Mouse (Mus musculus): Measurements from ENCODE around the gene Psmb2. TPM values are rescaled to one million over a fixed set of nuclear protein-coding genes. Genes with fewer than 3 reads are reported as not detected.

Psmb2 gene
- total and polyA plus RNA-seq, 3 experiments = 201 to 433 TPM; not detected in 1

GRCm38 (mm10) chr4:126707439-126707826 is 30.0 kb downstream of the Psmb2 start:
- H3K9me3 ChIP-seq (replicated peaks; ENCODE audit: insufficient read depth, low read length) = no peaks in the 10 kb centered on the region
- no peak for DNase-seq (ENCODE audit: low read depth, low spot score)
- no peak overlapping the region for H3K9ac ChIP-seq (ENCODE audit: control insufficient read depth, low read depth, low read length, poor library complexity, severe bottlenecking)
- H3K4me1 ChIP-seq (ENCODE audit: control insufficient read depth in 1 of 2, insufficient read depth in 2 of 2, low read length in 2 of 2) = no peaks in the 10 kb centered on the region
- TF ChIP-seq POLR2A (IDR thresholded peaks at IDR 0.05; ENCODE audit: control insufficient read depth in 1 of 2, insufficient read depth in 1 of 2, low read depth in 1 of 2, low read length in 2 of 2, poor library complexity in 1 of 2) = no peak
- TF ChIP-seq TCF12 (IDR thresholded peaks at IDR 0.05; ENCODE audit: low read depth, low read length) = no peak
- TF ChIP-seq POLR2AphosphoS2 (IDR thresholded peaks at IDR 0.05; ENCODE audit: low read length) = no peak
- no peak for TF ChIP-seq MYB (IDR thresholded peaks at IDR 0.05; ENCODE audit: low read depth, low read length)
- no peak for TF ChIP-seq ETS1 (IDR thresholded peaks at IDR 0.05; ENCODE audit: low read depth, low read length)
- TF ChIP-seq TAL1 (IDR thresholded peaks at IDR 0.05; ENCODE audit: low read length) = no peak
- TF ChIP-seq MAX (IDR thresholded peaks at IDR 0.05; ENCODE audit: low read length) = no peak
- TF ChIP-seq ZC3H11A (IDR thresholded peaks at IDR 0.05; ENCODE audit: low read depth, low read length) = no peak
- TF ChIP-seq HCFC1 (IDR thresholded peaks at IDR 0.05; ENCODE audit: low read depth, low read length) = no peak
- H3K27me3 ChIP-seq (ENCODE audit: control insufficient read depth in 1 of 2, insufficient read depth in 2 of 2, low read length in 2 of 2) = no peaks in the 10 kb centered on the region
- no peak overlapping the region for H3K27ac ChIP-seq (ENCODE audit: control insufficient read depth, low read depth, low read length)
- no peak overlapping the region for H3K4me3 ChIP-seq (ENCODE audit: control insufficient read depth in 1 of 2, insufficient read depth in 1 of 2, low read depth in 2 of 2, low read length in 2 of 2)
- peaks cover 0 to 10% of the 10 kb centered on the region in 2 experiments; a peak in 2 of 4 replicates for H3K36me3 ChIP-seq (ENCODE audit: control insufficient read depth in 1 of 2, insufficient read depth in 2 of 2, low read length in 2 of 2)
- no peaks in the 10 kb centered on the region for H3K79me2 ChIP-seq (ENCODE audit: control insufficient read depth, insufficient read depth, low read length, poor library complexity)

GRCm38 (mm10) chr4:126732111-126732510 is 54.7 kb downstream of the Psmb2 start:
- Histone ChIP-seq H3K9ac (ENCODE audit: control insufficient read depth, low read depth, low read length, poor library complexity, severe bottlenecking) (no peak overlapping the region), H3K27me3 (ENCODE audit: control insufficient read depth in 1 of 2, insufficient read depth in 2 of 2, low read length in 2 of 2) (no peaks in the 10 kb centered on the region), H3K9me3 (replicated peaks; ENCODE audit: insufficient read depth, low read length) (no peaks in the 10 kb centered on the region)

GRCm38 (mm10) chr4:126732531-126733380 is 55.3 kb downstream of the Psmb2 start:
- no peaks in the 10 kb centered on the region for H3K36me3 ChIP-seq (ENCODE audit: control insufficient read depth in 1 of 2, insufficient read depth in 2 of 2, low read length in 2 of 2)
- H3K9me3 ChIP-seq (replicated peaks; ENCODE audit: insufficient read depth, low read length) = no peaks in the 10 kb centered on the region
- no peak for DNase-seq (ENCODE audit: low read depth, low spot score)
- H3K4me1 ChIP-seq (ENCODE audit: control insufficient read depth in 1 of 2, insufficient read depth in 2 of 2, low read length in 2 of 2) = no peaks in the 10 kb centered on the region
- H3K79me2 ChIP-seq (ENCODE audit: control insufficient read depth, insufficient read depth, low read length, poor library complexity) = no peaks in the 10 kb centered on the region
- H3K27ac ChIP-seq (ENCODE audit: control insufficient read depth, low read depth, low read length) = no peak overlapping the region
- no peak overlapping the region for H3K4me3 ChIP-seq (ENCODE audit: control insufficient read depth in 1 of 2, insufficient read depth in 1 of 2, low read depth in 2 of 2, low read length in 2 of 2)
- TF ChIP-seq CHD2 (IDR thresholded peaks at IDR 0.05; ENCODE audit: low read length) = no peak
- no peak for TF ChIP-seq USF2 (IDR thresholded peaks at IDR 0.05; ENCODE audit: borderline replicate concordance in 1 of 2, insufficient read depth in 1 of 2, low read depth in 1 of 2, low read length in 2 of 2)
- TF ChIP-seq MYB (IDR thresholded peaks at IDR 0.05; ENCODE audit: low read depth, low read length) = no peak
- TF ChIP-seq MAX (IDR thresholded peaks at IDR 0.05; ENCODE audit: low read length) = no peak
- H3K27me3 ChIP-seq (ENCODE audit: control insufficient read depth in 1 of 2, insufficient read depth in 2 of 2, low read length in 2 of 2) = no peaks in the 10 kb centered on the region
- no peak overlapping the region for H3K9ac ChIP-seq (ENCODE audit: control insufficient read depth, low read depth, low read length, poor library complexity, severe bottlenecking)

More at GRCm38 (mm10) chr4:126732111-126732510, 54.7 kb downstream of the Psmb2 start:
- no peak for TF ChIP-seq NRF1 (IDR thresholded peaks at IDR 0.05; ENCODE audit: insufficient read depth, low read depth, low read length, poor library complexity, severe bottlenecking)
- no peak for TF ChIP-seq GATA1 (IDR thresholded peaks at IDR 0.05; ENCODE audit: low read depth, low read length)
- TF ChIP-seq MXI1 (IDR thresholded peaks at IDR 0.05; ENCODE audit: low read depth, low read length) = no peak
- no peak for TF ChIP-seq POLR2A (IDR thresholded peaks at IDR 0.05; ENCODE audit: control insufficient read depth in 1 of 2, insufficient read depth in 1 of 2, low read depth in 1 of 2, low read length in 2 of 2, poor library complexity in 1 of 2)
- no peak for TF ChIP-seq ZMIZ1 (IDR thresholded peaks at IDR 0.05; ENCODE audit: low read depth, low read length)
- TF ChIP-seq JUND (IDR thresholded peaks at IDR 0.05; ENCODE audit: low read depth, low read length) = no peak
- TF ChIP-seq UBTF (IDR thresholded peaks at IDR 0.05; ENCODE audit: borderline replicate concordance, insufficient read depth, low read depth, low read length) = no peak
- no peak for TF ChIP-seq RCOR1 (IDR thresholded peaks at IDR 0.05; ENCODE audit: low read depth, low read length)
- TF ChIP-seq MEF2A (IDR thresholded peaks at IDR 0.05; ENCODE audit: extremely low read depth, insufficient replicate concordance, low read depth, low read length, poor library complexity, severe bottlenecking) = no peak
- TF ChIP-seq MAX (IDR thresholded peaks at IDR 0.05; ENCODE audit: low read length) = no peak
- no peak for TF ChIP-seq CHD2 (IDR thresholded peaks at IDR 0.05; ENCODE audit: low read length)
- H3K27ac ChIP-seq (ENCODE audit: control insufficient read depth, low read depth, low read length) = no peak overlapping the region
- H3K36me3 ChIP-seq (ENCODE audit: control insufficient read depth in 1 of 2, insufficient read depth in 2 of 2, low read length in 2 of 2) = no peaks in the 10 kb centered on the region
- no peaks in the 10 kb centered on the region for H3K79me2 ChIP-seq (ENCODE audit: control insufficient read depth, insufficient read depth, low read length, poor library complexity)
- DNase-seq (ENCODE audit: low read depth, low spot score) = no peak
- H3K4me1 ChIP-seq (ENCODE audit: control insufficient read depth in 1 of 2, insufficient read depth in 2 of 2, low read length in 2 of 2) = no peaks in the 10 kb centered on the region
- no peak overlapping the region for H3K4me3 ChIP-seq (ENCODE audit: control insufficient read depth in 1 of 2, insufficient read depth in 1 of 2, low read depth in 2 of 2, low read length in 2 of 2)

Measured in MEL (cell line).